Mouse (Mus musculus): ENCODE results near the gene Phf12.

Phf12 gene

GRCm38 (mm10) chr11:78072425-78073130 is 90.0 kb downstream of the Phf12 start:
- DNase-seq (ENCODE audit: low spot score in 2 of 2), result no peak

DNA sequence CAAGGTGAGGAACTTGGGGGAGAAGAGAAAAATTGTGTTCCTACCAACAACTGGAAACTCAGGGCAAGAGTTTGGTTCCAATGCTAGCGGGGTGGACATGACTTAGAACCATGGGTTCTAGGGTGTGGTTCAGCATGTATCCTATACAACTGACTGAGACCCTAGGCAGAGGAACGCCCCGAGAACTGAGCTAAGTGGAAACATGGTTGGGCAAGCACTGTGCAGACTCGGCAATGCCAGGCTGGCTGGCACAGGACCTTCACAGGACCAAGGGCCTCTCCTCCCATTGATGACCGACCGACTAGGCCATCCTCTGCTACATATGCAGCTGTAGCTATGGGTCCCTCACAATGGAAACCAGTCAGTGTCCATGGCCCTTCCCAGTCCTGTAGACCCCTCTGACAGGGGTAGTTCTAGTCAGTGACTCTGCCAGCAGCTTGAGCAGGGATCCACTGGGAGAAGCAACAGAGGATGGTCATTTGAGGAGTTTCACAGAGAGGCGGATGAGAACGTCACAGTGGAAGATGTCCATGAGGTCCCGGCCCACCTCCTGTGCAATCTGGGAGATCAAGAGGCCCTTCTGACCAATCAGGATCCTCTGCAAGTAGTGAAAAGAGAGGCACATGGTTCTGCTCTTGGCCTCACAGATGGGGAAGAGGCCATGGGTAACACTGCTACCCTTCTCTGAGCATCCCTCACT is 91.2 kb downstream of the Phf12 start:
- DNase-seq (ENCODE audit: low spot score in 2 of 2), result no peak

GRCm38 (mm10) chr11:78074277-78074652 is 91.7 kb downstream of the Phf12 start:
- no peak for DNase-seq (ENCODE audit: low spot score in 2 of 2)

- DNase-seq (ENCODE audit: low spot score in 2 of 2), result no peak
Measured at GRCm38 (mm10) chr11:78074666-78075065, 92.1 kb downstream of the Phf12 start.
